Mouse (Mus musculus) spleen, postnatal 14 days (tissue): Measurements from ENCODE around the gene Olfr700.
"Not testable (repeated sequence)": the region's sequence is repeated elsewhere in the genome, so short reads cannot be mapped to it uniquely, and the experiment has no call there.

ENCODE experiments used
- DNase-seq, 2 experiments: peaks; one replicate each; pipeline ENCODE4 v3.0.0; 2021 to 2022; ENCODE audit warnings: low spot score in 2 of 2

The Olfr700 gene

DNA sequence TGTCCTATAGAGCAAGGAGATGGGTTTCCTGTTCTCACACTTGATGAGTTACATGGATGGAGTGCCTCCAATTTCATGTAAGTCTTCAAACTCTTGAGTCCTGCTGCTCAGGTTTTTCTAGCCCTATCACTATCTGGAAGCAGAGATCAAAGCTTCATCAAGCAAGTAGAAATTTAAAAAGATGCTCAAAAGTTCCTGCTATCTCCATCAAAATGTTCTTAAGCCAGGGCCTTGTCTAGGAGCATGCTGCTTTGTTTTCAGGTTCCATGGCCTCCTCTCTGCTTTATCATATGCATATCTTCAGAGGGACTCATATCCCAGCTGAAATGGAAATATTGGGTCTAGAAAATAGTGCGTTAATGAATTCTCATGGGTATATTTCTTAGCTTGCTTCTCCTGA, at the start of gene Olfr700:
Gene Olfr700, minus strand, starts transcription at position 101 of the 400 bp plus-strand sequence.
- DNase-seq, result no peak

DNA sequence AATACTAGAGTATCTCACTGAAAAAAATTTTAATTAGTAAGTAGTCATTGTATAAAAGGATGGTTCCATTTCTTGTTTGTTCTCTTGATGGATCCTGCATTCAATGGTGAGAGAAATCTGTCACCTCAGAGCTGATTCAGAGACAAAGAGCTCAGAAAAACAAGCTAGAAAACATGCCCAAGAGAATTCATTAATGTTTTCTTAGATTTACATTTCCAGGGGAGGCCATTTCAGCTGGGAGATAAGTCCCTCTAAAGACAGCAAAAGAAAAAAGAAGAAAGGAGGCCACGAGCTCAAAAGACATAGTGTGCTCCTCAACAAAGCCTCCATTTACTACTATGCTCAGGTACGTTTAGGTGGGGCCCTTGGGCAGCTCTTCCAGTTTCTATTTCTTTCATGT, 34.4 kb upstream of the Olfr700 start, which contains the start of gene Olfr703:
Gene Olfr703, plus strand, starts transcription at position 301 of the 400 bp plus-strand sequence.
- no peak for DNase-seq

DNA sequence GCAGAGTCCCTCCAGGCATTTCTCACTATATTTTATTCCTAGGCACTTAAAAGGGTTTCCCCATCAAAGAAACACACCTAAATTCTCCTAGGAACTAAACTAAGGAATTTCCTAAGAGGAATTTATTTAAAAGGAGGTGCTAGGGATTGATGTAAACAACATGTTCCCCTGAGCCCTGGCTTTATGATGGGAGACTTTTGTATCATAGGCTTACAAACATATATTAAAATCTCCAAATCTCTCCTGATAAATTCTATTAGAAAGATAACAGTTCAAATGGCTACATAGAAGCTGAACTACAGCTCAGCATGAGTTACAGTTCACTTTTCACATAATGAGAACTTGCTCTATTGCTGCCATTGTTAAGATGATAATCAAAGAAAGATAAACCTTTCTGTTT, 25.2 kb upstream of the Olfr700 start, which contains the start of gene Olfr702:
Gene Olfr702, minus strand, starts transcription at position 101 of the 400 bp plus-strand sequence.
- DNase-seq, result no peak

DNA sequence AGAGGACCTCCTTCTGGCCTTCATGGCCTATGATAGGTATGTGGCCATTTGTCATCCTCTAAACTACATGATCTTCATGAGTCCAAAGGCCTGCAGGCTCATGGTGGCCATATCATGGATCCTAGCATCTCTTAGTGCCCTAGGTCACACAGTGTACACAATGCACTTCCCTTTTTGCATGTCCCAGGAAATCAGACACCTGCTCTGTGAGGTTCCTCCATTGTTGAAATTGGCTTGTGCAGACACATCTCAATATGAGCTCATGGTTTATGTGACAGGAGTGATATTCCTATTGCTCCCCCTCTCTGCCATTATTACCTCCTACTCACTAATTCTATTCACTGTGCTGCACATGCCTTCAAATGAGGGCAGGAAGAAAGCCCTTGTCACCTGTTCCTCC, 9.8 kb upstream of the Olfr700 start:
- no peak for DNase-seq

DNA sequence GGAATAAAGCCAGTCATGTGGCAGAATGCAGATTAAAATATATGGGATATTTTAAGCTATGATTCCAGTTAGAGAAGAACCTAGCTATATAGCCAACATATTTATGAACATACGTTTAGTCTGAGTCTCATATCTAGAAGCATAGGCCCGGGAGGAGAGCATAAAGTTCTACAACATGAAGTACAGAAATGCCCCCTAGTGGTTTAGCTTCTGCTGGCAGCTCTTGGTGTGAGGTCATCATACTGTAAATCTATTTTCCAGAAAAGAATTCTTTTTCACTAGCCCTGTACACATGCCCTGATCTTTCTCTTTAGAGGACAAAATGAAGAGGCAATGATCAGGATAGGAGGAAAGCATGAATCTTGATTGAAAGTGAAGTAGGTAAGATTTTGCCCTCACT, 7.1 kb upstream of the Olfr700 start:
- no peak for DNase-seq

DNA sequence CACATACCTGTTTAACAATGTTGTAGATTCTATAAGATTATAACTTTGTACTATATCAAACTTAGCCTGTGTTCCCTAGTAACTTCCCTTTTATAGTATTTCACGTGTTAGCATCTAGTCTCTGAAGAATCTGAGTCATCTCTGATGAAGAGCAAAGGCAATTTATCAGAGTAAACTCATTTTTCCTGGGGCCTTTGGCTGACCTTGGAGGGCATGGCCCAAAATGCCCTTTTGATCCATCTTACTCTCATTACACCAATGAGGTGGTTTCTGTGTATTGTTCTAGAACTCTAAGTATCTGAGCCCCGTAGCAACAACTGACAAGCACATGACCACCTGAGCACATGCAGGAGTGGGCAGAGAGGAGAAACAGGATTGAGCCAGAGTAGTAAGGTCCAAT, 5.2 kb upstream of the Olfr700 start, which contains the start of gene Olfr701:
Gene Olfr701, plus strand, starts transcription at position 301 of the 400 bp plus-strand sequence.
- no peak for DNase-seq

DNA sequence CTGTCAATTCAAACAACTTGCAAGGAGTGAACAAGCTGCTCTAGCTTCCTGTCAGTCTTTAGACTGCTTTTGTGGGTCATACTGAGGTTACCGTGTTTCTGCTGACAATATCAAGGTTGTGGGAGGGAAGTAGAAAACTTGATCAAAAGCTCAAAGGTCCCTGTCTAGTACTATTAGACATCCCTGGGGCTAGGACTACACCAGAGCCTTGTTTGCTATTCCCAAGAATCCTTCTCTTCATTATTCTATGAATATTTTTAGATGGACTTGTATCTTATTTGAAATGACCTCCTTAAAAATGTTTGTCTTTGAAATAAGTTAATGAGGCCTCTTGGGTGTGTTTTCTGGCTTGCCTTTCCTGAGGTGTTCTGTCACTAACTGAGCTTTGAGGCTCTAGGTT, 15.5 kb downstream of the Olfr700 start, which contains the start of gene Olfr699:
Gene Olfr699, minus strand, starts transcription at position 101 of the 400 bp plus-strand sequence.
- DNase-seq, result no peak

DNA sequence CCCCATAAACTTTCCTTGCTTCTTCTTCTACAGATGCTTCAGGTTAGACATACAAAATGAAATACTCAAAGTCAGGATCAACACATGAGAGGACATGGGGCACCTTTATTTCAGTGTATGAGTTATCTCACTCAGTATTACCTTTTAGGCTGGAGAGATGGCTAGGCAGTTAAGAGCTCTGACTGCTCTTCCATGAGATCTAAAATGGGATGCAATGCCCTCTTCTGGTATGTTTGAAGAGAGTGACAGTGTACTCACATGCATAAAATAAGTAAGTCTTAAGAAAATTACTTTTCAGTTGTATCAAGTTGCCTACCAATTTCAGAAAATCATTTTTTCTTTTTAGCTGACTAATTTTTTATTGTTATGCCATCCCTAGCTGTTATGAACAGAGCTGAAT, 20.3 kb downstream of the Olfr700 start:
- no peak for DNase-seq

DNA sequence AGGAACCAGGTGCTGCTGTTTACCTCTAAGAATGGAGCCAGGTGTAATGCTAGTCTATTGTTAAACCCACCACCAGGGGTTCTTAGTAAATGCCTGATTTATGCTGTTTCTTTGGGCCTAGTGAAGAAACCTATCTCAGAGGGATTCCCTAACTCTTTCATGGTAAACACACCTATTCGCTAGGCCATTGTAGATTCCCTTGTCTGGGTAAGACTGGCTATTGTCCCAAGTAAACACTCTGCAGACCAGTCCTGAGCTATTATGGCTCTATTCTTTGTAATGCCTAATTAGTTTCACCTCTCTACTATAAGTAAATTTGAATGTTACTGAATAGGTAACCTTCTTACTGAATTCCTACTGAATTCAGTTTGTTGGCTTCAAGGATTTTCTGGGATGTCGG, 47.6 kb downstream of the Olfr700 start:
- DNase-seq, result not testable (repeated sequence)

DNA sequence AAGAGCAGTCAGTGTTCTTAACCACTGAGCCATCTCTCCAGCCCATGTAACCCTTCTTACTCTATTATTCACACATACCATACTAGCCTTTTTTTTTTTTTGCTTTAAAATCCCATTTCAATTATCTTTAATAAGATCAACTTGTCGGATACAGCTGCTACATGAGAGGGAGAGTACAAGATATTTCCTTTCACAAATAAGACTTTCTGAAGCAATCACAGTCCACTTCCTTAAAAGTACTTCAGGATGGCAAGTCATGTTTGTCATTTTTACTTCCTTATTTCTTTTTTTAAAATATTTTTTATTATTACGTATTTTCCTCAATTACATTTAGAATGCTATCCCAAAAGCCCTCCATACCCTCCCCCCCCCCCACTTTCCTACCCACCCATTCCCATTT, 49.8 kb downstream of the Olfr700 start:
- DNase-seq, result no peak
